Mouse (Mus musculus): ENCODE data around the gene Kifc5b. TPM values are rescaled to one million over a fixed set of nuclear protein-coding genes. Genes with fewer than 3 reads are reported as not detected.
"Not testable (repeated sequence)": the region's sequence is repeated elsewhere in the genome, so short reads cannot be mapped to it uniquely, and the experiment has no call there.

Kifc5b gene
- polyA plus RNA-seq, 1 experiment from 2014 or later: 5.1 TPM

DNA sequence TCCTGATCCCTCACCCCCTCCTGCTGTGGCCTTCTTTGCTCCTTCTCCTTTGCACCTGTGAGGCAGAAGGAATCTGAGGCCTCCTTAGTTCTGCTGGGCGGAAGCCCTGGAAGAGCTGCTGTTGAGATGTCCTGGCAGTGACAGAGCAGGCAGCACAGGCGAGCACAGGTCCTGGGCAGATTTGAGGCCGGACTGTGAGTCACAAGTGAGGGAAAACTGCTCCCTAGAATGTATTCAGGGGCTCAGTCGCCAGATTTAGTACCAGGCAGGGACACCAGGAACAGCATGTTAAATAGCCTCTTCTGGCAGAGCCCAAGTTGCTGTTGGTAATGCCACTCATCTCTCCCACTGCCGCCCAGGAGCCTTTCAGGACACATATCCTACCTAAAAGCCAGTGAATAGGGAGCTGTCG lies 51.3 kb downstream of the Kifc5b start:
- no peak for ATAC-seq
- peaks cover 11% of the 10 kb centered on the region; the same call in 1 of the 2 replicates for H3K36me3 ChIP-seq
- no peak overlapping the region for H3K9ac ChIP-seq
- no peak overlapping the region for H3K4me3 ChIP-seq (replicated peaks)
- 83% methylated on average over 6 of the region's 6 CpGs for WGBS
- H3K27ac ChIP-seq: no peak overlapping the region
- no peaks in the 10 kb centered on the region for H3K27me3 ChIP-seq (replicated peaks)
- H3K9me3 ChIP-seq: no peaks in the 10 kb centered on the region
- H3K4me2 ChIP-seq (replicated peaks): no peak overlapping the region
- H3K4me1 ChIP-seq (replicated peaks): peaks cover 12% of the 10 kb centered on the region

DNA sequence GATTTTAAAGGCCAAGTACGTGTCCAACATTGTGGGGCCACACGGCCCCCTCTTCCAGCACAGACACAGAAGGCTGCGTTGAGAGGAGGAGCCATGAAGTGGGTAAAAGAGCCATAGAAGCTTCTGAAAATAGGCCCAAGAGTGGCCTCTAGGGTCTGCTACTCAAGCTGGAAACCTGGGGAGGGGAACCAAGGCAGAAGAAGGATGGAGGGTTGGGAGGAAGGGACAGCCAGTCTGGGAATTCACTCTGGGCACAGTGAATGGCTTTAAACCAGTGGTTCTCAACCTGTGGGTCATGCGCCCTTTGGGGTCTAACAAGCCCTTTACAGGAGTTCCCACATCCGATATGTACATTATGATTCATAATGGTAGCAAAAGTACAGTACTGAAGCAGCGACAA lies 52.4 kb downstream of the Kifc5b start:
- Histone ChIP-seq H3K9me3 (no peaks in the 10 kb centered on the region), H3K36me3 (peaks cover 11% of the 10 kb centered on the region; the same call in 1 of the 2 replicates), H3K9ac (no peak overlapping the region), H3K27ac (no peak overlapping the region), H3K4me2 (replicated peaks) (no peak overlapping the region), H3K4me3 (replicated peaks) (no peak overlapping the region), H3K4me1 (replicated peaks) (peaks cover 20% of the 10 kb centered on the region), H3K27me3 (replicated peaks) (no peaks in the 10 kb centered on the region)
- no peak for ATAC-seq
- 84% methylated on average over 6 of the region's 6 CpGs for WGBS

DNA sequence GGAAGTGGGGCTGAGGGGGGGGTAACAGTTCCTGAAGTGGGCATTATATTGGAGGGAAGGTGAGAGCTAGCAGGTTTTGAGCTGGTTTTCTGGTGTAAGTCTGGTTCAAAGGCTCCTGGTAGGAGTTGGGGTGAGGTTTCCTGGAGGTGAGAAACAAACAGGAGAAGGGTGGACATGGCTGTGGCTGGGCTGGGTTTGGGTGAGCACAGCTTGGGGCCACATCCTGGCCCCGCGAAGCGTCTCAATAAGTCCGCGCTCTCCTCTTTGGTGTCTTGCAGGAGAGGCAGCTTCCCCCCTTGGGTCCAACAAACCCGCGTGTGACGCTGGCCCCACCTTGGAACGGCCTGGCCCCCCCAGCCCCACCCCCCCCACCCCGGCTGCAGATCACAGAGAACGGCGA lies 53.3 kb downstream of the Kifc5b start:
- no peaks in the 10 kb centered on the region for H3K9me3 ChIP-seq
- H3K9ac ChIP-seq: no peak overlapping the region
- H3K4me1 ChIP-seq (replicated peaks): peaks cover 25% of the 10 kb centered on the region
- WGBS: 64% methylated on average over 12 of the region's 12 CpGs
- H3K27me3 ChIP-seq (replicated peaks): no peaks in the 10 kb centered on the region
- H3K27ac ChIP-seq: no peak overlapping the region
- no peak overlapping the region for H3K4me2 ChIP-seq (replicated peaks)
- ATAC-seq: no peak
- no peak overlapping the region for H3K4me3 ChIP-seq (replicated peaks)
- peaks cover 8% of the 10 kb centered on the region; the same call in 1 of the 2 replicates for H3K36me3 ChIP-seq

DNA sequence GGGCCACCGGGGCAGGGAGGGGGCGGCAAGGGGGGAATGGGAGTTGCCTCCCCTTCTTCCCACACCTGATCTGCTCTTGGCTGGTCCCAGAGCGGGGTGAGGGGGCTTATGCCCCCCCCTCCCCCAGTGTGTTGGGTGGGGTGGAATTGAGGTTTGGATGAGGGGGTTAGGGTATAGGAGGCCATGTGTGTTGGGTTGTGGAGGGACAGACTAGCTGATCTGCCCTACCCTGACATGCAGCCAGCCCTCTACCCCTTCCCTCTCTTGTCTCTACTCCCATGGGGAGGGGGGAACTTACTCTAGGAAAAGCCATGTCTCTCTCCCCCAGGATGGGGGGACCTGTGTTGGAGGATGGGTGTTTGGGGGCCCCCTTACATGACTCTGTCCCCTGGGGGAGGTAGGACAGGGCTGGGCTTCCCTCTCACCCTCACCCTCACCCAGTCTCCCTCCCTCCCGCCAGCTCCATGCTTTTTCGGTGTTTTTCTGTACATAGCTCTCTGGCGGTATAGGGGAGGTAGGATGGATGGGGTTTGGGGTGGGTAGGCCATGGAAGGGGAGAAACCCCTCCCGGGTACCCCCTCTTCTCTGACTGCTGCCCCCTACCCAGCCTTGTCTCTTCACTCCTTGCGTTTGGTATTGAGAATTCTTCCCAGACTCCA lies 54.5 kb downstream of the Kifc5b start:
- Histone ChIP-seq H3K27ac (peak overlapping the region; percentile 7; the same call in 1 of the 2 replicates), H3K9ac (peak overlapping the region; percentile 23; the same call in 1 of the 2 replicates), H3K9me3 (no peaks in the 10 kb centered on the region), H3K4me1 (replicated peaks) (peaks cover 33% of the 10 kb centered on the region), H3K4me3 (replicated peaks) (peak overlapping the region; percentile 89), H3K36me3 (peaks cover 11% of the 10 kb centered on the region; the same call in 1 of the 2 replicates), H3K27me3 (replicated peaks) (no peaks in the 10 kb centered on the region), H3K4me2 (replicated peaks) (peak overlapping the region; percentile 83)
- 61% methylated on average over 8 of the region's 8 CpGs for WGBS
- no peak for ATAC-seq

DNA sequence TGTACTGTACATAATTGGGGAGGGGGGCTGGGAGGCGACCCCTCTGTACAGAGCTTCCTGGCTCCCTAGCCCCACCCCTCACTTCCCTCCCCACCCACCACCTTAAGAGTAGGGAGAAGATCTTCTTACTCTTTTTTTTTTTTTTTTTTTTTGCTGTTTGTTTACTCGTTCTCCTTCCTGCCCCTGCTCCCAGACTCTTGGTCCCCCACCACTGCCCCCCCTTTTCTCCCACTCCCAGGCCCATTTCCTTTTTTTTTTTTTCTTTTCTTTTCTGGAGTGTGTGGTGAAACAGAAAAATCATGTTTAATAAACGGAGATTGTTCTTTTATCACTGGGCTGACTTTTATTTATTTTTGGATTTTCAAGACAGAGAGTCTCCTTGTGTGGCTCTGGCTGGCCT lies 55.2 kb downstream of the Kifc5b start:
- 3% methylated on average over 3 of the region's 3 CpGs for WGBS

DNA sequence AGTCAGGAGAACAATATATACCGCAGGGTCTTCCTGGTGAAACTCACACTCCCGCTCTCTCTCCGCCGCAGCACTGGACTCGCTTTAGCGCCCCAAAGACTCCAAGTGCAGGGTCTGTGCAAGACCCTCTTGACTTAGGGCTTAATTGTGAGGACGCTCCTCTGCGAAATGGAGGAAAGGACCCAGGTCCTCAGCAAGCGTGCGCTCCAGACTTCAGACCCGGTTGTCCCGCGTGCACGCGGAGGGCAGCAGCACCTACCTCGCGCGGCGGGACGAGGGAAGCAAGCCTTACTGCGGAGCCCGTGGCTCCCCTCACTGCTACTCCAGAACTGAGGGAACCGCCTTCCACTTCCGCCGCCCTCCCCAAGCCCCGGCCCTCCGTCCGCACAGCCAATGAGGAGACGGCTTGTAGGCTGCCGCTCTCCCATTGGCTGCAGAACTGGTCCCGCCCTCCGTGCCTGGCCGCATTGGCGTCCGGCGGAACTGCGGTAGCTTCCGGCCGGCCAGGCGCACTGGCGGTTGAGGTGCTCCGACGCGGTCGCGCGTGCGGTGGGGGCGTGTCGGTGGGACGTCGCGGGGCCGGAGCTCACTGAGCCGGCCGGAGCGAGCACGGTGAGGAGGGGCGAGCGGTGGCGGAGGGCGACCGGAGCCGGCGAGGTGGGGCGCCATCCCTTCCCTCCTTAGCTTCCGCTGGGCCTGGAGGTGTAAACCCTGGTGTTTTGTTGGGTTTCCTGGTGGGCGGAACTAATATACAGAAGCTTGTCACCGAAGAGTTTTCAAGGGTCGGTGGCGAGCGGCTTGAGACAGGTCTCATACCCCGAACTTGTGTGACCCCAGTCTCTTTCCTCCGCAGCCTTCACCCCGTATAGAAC lies 56.0 kb downstream of the Kifc5b start, which contains the start of gene Zbtb9:
Zbtb9 (plus strand) TSS at position 465 of the 872 bp plus-strand sequence.
- under 1% methylated on average over 74 of the region's 75 CpGs for WGBS
- Histone ChIP-seq H3K27me3 (replicated peaks) (no peaks in the 10 kb centered on the region), H3K9ac (peak within 1 kb of the TSS; percentile 91), H3K27ac (peak within 1 kb of the TSS; percentile 91), H3K4me1 (replicated peaks) (peaks cover 33% of the 10 kb centered on the region), H3K9me3 (no peaks in the 10 kb centered on the region), H3K36me3 (peaks cover 14% of the 10 kb centered on the region; the same call in 1 of the 2 replicates), H3K4me3 (replicated peaks) (peak within 1 kb of the TSS; percentile 89), H3K4me2 (replicated peaks) (peak within 1 kb of the TSS; percentile 88)
- ATAC-seq: peak; percentile 100

More for the DNA sequence above, 55.2 kb downstream of the Kifc5b start:
- no peaks in the 10 kb centered on the region for H3K27me3 ChIP-seq (replicated peaks)
- no peaks in the 10 kb centered on the region for H3K9me3 ChIP-seq
- H3K4me1 ChIP-seq (replicated peaks): peaks cover 33% of the 10 kb centered on the region
- peak overlapping the region; percentile 83 for H3K4me2 ChIP-seq (replicated peaks)
- H3K4me3 ChIP-seq (replicated peaks): peak overlapping the region; percentile 89
- peak overlapping the region; percentile 87 for H3K9ac ChIP-seq
- no peak for ATAC-seq
- peak overlapping the region; percentile 91 for H3K27ac ChIP-seq
- peaks cover 11% of the 10 kb centered on the region; the same call in 1 of the 2 replicates for H3K36me3 ChIP-seq

DNA sequence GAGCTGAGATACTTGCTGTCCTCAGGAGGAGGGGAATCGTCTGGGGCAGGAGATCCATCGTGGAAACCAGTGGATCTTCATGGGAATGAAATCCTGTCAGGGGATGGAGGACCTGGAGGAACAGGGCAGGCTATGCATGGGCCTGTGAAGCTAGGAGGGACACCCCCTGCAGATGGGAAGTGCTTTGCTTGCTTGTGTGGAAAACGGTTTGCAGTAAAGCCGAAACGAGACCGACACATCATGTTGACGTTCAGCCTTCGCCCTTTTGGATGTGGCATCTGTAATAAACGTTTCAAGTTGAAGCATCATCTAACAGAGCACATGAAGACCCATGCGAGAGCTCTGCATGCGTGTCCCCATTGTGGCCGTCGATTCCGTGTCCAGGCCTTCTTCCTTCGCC lies 57.7 kb downstream of the Kifc5b start:
- ATAC-seq: no peak
- H3K27me3 ChIP-seq (replicated peaks): no peaks in the 10 kb centered on the region
- peaks cover 33% of the 10 kb centered on the region for H3K4me1 ChIP-seq (replicated peaks)
- no peak overlapping the region for H3K4me3 ChIP-seq (replicated peaks)
- no peak overlapping the region for H3K9ac ChIP-seq
- no peaks in the 10 kb centered on the region for H3K9me3 ChIP-seq
- peaks cover 16% of the 10 kb centered on the region; the same call in 1 of the 2 replicates for H3K36me3 ChIP-seq
- WGBS: 93% methylated on average over 15 of the region's 15 CpGs
- H3K27ac ChIP-seq: no peak overlapping the region
- peak overlapping the region; percentile 88; the same call in 1 of the 2 replicates for H3K4me2 ChIP-seq (replicated peaks)

DNA sequence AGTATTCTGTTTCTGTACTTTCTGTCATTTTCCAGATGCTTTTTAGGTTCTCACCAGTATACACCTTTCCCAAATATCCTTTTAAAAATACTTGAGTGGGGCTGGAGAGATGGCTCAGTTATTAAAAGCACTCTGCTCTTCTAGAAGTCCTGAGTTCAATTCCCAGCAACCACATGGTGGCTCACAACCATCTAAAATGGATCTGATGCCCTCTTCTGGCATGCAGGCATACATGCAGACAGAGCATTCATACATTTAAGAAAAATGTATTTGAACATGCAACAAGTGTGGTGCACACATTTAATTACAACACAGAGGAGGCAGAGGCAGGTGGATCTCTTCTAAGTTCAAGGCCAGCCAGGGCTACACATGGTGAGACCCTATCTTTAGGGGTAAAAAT lies 58.5 kb downstream of the Kifc5b start:
- Histone ChIP-seq H3K4me2 (replicated peaks) (no peak overlapping the region), H3K36me3 (peaks cover 16% of the 10 kb centered on the region; the same call in 1 of the 2 replicates), H3K9me3 (no peaks in the 10 kb centered on the region), H3K4me3 (replicated peaks) (no peak overlapping the region), H3K4me1 (replicated peaks) (peaks cover 33% of the 10 kb centered on the region), H3K9ac (no peak overlapping the region), H3K27me3 (replicated peaks) (no peaks in the 10 kb centered on the region), H3K27ac (no peak overlapping the region)
- no peak for ATAC-seq

DNA sequence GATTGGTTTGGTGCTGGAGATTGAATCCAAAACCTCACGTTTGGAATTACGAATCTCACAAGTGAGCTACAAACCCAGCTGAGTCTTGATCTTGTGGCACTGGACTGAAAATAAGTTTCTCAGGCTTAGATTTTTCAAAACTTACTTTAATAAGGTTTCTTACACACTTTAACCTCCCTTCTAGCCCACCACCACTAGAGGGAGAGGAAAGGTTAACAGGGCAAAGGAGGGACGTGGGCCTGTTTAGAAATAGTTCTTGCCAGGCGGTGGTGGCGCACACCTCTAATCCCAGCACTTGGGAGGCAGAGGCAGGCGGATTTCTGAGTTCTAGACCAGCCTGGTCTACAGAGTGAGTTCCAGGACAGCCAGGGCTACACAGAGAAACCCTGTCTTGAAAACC lies 60.5 kb downstream of the Kifc5b start:
- whole genome bisulfite sequencing: 90% methylated on average over 6 of the region's 6 CpGs
- H3K4me3 ChIP-seq (replicated peaks); H3K27ac ChIP-seq; ATAC-seq; H3K4me2 ChIP-seq (replicated peaks); H3K9me3 ChIP-seq; H3K9ac ChIP-seq; H3K27me3 ChIP-seq (replicated peaks): not testable (repeated sequence)
- Histone ChIP-seq H3K36me3 (peaks cover 16% of the 10 kb centered on the region; the same call in 1 of the 2 replicates), H3K4me1 (replicated peaks) (peaks cover 22% of the 10 kb centered on the region)

DNA sequence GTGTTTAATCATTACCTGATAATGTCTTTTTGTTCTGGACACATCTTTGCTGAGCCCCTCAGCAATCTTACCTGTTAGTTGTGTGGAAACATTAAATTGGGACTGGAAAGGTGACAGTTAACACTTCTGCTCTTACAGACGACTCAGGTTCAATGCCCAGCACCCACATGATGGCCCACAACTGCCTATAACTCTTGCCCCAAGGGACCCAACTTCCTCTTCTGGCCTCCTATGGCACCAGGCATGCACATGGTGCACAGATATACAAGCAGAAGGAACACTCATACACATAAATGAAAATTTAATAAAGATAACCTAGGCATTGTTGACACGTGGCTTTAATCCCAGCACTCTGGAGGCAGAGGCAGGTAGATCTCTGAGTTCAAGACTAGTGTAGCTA lies 62.5 kb downstream of the Kifc5b start:
- no peak overlapping the region for H3K9ac ChIP-seq
- no peaks in the 10 kb centered on the region for H3K27me3 ChIP-seq (replicated peaks)
- peaks cover 12% of the 10 kb centered on the region for H3K4me1 ChIP-seq (replicated peaks)
- H3K4me3 ChIP-seq (replicated peaks): no peak overlapping the region
- peaks cover 16% of the 10 kb centered on the region; the same call in 1 of the 2 replicates for H3K36me3 ChIP-seq
- WGBS: 78% methylated on average over 2 of the region's 2 CpGs
- no peak overlapping the region for H3K4me2 ChIP-seq (replicated peaks)
- ATAC-seq: no peak
- H3K27ac ChIP-seq: no peak overlapping the region
- no peaks in the 10 kb centered on the region for H3K9me3 ChIP-seq

DNA sequence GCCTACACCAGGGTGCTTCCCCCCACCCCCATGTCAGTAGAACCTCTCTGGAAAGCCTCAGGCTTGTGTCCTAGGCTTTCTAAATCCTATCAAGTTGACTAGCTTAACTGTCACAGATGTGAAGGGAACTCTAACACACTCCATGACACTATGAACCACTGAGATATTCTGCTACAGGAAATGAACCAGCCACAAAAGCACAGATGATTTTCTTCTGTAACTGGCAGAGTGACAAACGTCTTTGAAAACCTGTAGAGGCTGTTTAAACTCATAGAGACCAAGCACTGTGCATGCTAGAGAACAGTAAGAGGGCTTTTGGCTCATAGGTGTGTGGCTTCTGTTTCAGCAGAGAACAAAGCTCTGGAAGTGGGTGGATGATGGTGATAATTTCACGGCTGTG lies 64.2 kb downstream of the Kifc5b start:
- Histone ChIP-seq H3K4me2 (replicated peaks) (no peak overlapping the region), H3K9me3 (no peaks in the 10 kb centered on the region), H3K4me1 (replicated peaks) (0 out of 2 replicates have a peak, but pooled peaks cover 3% of the 10 kb centered on the region), H3K27me3 (replicated peaks) (no peaks in the 10 kb centered on the region), H3K9ac (no peak overlapping the region), H3K27ac (no peak overlapping the region), H3K36me3 (peaks cover 10% of the 10 kb centered on the region; the same call in 1 of the 2 replicates), H3K4me3 (replicated peaks) (no peak overlapping the region)
- WGBS: 62% methylated on average over 2 of the region's 2 CpGs
- ATAC-seq: no peak

Measured in intestine, embryonic 15.5 days (tissue).